Mouse (Mus musculus) bone marrow, adult 2 months (tissue): ENCODE results near the gene Dlg2.

Experiments
- CTCF ChIP-seq: fragments of 200-500 bp; IDR thresholded peaks from 2 replicates; pipeline ENCODE4 v1.5.1; 2011; ENCODE audit warnings: low read length, control low read depth; ENCODE audit not compliant: control insufficient read depth, insufficient read depth
- POLR2A ChIP-seq: fragments of 200-500 bp; IDR thresholded peaks from 2 replicates; pipeline ENCODE4 v1.6.1; 2011; ENCODE audit warnings: low read depth, mild to moderate bottlenecking, control low read depth, low read length, borderline replicate concordance; ENCODE audit not compliant: control insufficient read depth

- TF ChIP-seq POLR2A (no peak), CTCF (no peak)
These were observed 1091.0 kb downstream of the Dlg2 start for GRCm38 (mm10) chr7:91567423-91567822.
